8 mouse cellular contexts compared by ENCODE assay signal in the genomic region with DNA sequence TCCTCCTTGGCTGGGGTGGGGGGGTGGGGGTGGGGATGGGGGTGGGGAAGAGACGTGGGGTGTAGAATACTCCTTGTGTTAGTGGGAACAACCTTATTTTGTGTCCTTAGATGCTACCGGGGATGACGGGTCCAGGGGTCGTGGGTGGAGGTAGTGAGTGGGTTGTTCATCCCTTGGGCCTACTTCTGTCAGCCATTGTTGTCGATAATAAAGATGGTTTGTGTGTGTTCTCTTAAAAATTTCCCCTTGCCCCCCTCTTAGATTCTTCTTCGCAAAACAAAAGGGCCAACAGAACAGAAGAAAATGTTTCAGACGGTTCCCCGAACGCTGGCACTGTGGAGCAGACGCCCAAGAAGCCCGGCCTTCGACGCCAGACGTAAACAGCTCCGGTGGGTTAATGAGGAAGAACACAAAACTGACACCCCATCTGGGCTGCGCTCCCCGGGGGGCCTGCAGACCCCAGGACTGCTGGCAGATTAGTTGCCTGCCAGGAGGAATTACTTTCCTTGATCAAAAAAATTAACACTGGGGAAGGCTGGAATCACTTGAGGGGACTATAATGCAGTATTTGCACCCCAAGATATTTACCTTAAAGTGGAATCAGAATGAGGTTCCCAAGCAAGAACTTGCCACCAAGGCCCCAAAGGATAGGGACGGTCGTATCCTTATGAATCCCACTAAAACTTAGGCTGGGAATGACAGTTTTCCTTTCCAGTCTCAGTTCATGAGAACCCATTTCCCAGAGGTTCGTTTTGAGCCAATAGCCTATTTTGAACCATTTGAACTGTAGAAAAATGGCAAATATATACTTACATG. TPM values are rescaled to one million over a fixed set of nuclear protein-coding genes. Genes with fewer than 3 reads are reported as not detected.
DNase-seq lines count a peak whose midpoint lies in the region; ATAC-seq and TF ChIP-seq lines count a peak whose summit lies in the region.

No protein-coding gene starts in this region.

- WGBS in kidney, embryonic 15.5 days: 9% methylated on average over 20 of the region's 20 CpGs
- 6% methylated on average over 20 of the region's 20 CpGs for WGBS in embryonic facial prominence, embryonic 14.5 days
- 11% methylated on average over 20 of the region's 20 CpGs for WGBS in limb, embryonic 12.5 days
- under 1% methylated on average over 20 of the region's 20 CpGs for WGBS in small intestine, adult 2 months

- peak overlapping the region; percentile 78 for H3K4me3 ChIP-seq in kidney, embryonic 15.5 days (replicated peaks)
- peak overlapping the region; percentile 85 for H3K4me3 ChIP-seq in G1E (ENCODE audit: low read depth, low read length)
- peak overlapping the region; percentile 72 for H3K4me3 ChIP-seq in embryonic facial prominence, embryonic 14.5 days (ENCODE audit: low read depth, low read length)
- H3K4me3 ChIP-seq in limb, embryonic 12.5 days (replicated peaks): peak overlapping the region; percentile 83
- peak overlapping the region; percentile 82 for H3K4me3 ChIP-seq in small intestine, adult 2 months (ENCODE audit: low read depth, low read length)

- peak overlapping the region; percentile 86 for H3K9ac ChIP-seq in kidney, embryonic 15.5 days
- peak overlapping the region; percentile 88 for H3K9ac ChIP-seq in embryonic facial prominence, embryonic 14.5 days (ENCODE audit: low read depth, low read length)
- H3K9ac ChIP-seq in limb, embryonic 12.5 days (replicated peaks): peak overlapping the region; percentile 92

- DNase-seq in kidney, postnatal 14 days: no peak
- DNase-seq in G1E (ENCODE audit: low spot score): no peak
- no peak for DNase-seq in embryonic facial prominence, embryonic 14.5 days (ENCODE audit: low spot score)

- TF ChIP-seq CTCF in G1E (IDR thresholded peaks at IDR 0.05; ENCODE audit: low read depth, low read length): no peak
- no peak for TF ChIP-seq CTCF in small intestine, adult 2 months (IDR thresholded peaks at IDR 0.05; ENCODE audit: extremely low read depth, insufficient read length, insufficient replicate concordance, low read depth, low read length)

- H3K4me1 ChIP-seq in kidney, embryonic 15.5 days: peaks cover 55% of the 10 kb centered on the region
- H3K4me1 ChIP-seq in G1E (ENCODE audit: insufficient read depth, low read depth, low read length): peaks cover 52% of the 10 kb centered on the region
- peaks cover 18% of the 10 kb centered on the region for H3K4me1 ChIP-seq in embryonic facial prominence, embryonic 14.5 days (ENCODE audit: control insufficient read depth, insufficient read depth, low read length)
- peaks cover 44% of the 10 kb centered on the region for H3K4me1 ChIP-seq in limb, embryonic 12.5 days (replicated peaks)
- H3K4me1 ChIP-seq in small intestine, adult 2 months (ENCODE audit: control insufficient read depth, insufficient read depth, insufficient read length, low read length): peaks cover 4% of the 10 kb centered on the region

- H3K36me3 ChIP-seq in kidney, embryonic 15.5 days: peaks cover 6% of the 10 kb centered on the region; the same call in 1 of the 2 replicates
- H3K36me3 ChIP-seq in G1E (replicated peaks): peaks cover 14% of the 10 kb centered on the region
- H3K36me3 ChIP-seq in embryonic facial prominence, embryonic 14.5 days (ENCODE audit: control insufficient read depth, insufficient read depth, low read length): peaks cover 5% of the 10 kb centered on the region; the same call in 1 of the 2 replicates
- peaks cover 19% of the 10 kb centered on the region; the same call in 1 of the 2 replicates for H3K36me3 ChIP-seq in limb, embryonic 12.5 days
- H3K36me3 ChIP-seq in small intestine, adult 2 months (ENCODE audit: control insufficient read depth, insufficient read depth, low read length): peaks cover 8% of the 10 kb centered on the region

- no peak for TF ChIP-seq POLR2A in small intestine, adult 2 months (IDR thresholded peaks at IDR 0.05; ENCODE audit: low read depth, low read length)

- H3K9me3 ChIP-seq in kidney, embryonic 15.5 days (replicated peaks): no peaks in the 10 kb centered on the region
- no peaks in the 10 kb centered on the region for H3K9me3 ChIP-seq in G1E (replicated peaks)
- no peaks in the 10 kb centered on the region for H3K9me3 ChIP-seq in embryonic facial prominence, embryonic 14.5 days (ENCODE audit: control insufficient read depth, low read length)
- H3K9me3 ChIP-seq in limb, embryonic 12.5 days: no peaks in the 10 kb centered on the region

- no peaks in the 10 kb centered on the region for H3K27me3 ChIP-seq in kidney, embryonic 15.5 days
- no peaks in the 10 kb centered on the region for H3K27me3 ChIP-seq in G1E (ENCODE audit: insufficient read depth, low read length)
- H3K27me3 ChIP-seq in embryonic facial prominence, embryonic 14.5 days (replicated peaks; ENCODE audit: control insufficient read depth, insufficient read depth, low read length): no peaks in the 10 kb centered on the region
- H3K27me3 ChIP-seq in limb, embryonic 12.5 days: peaks cover 4% of the 10 kb centered on the region; the same call in 1 of the 2 replicates
- no peaks in the 10 kb centered on the region for H3K27me3 ChIP-seq in small intestine, adult 2 months (ENCODE audit: control insufficient read depth, insufficient read depth, low read length)

- H3K27ac ChIP-seq in kidney, embryonic 15.5 days: no peak overlapping the region
- H3K27ac ChIP-seq in embryonic facial prominence, embryonic 14.5 days (replicated peaks; ENCODE audit: low read depth, low read length): 0 out of 2 replicates have a peak overlapping the region, but pooled peaks have one; percentile 15
- H3K27ac ChIP-seq in limb, embryonic 12.5 days: peak overlapping the region; percentile 97; the same call in 1 of the 2 replicates
- peak overlapping the region; percentile 74 for H3K27ac ChIP-seq in small intestine, adult 2 months (ENCODE audit: insufficient read depth, low read depth, low read length)

- H3K4me2 ChIP-seq in kidney, embryonic 15.5 days: peak overlapping the region; percentile 87
- peak overlapping the region; percentile 92 for H3K4me2 ChIP-seq in embryonic facial prominence, embryonic 14.5 days (ENCODE audit: low read depth, low read length)
- H3K4me2 ChIP-seq in limb, embryonic 12.5 days: peak overlapping the region; percentile 93

- ATAC-seq in kidney, embryonic 15.5 days (replicated peaks; ENCODE audit: low FRiP score): no peak
- no peak for ATAC-seq in G1E (ENCODE audit: extremely low read depth, insufficient number of reproducible peaks, low FRiP score, poor library complexity, severe bottlenecking)
- ATAC-seq in embryonic facial prominence, embryonic 14.5 days (ENCODE audit: low read depth): no peak
- ATAC-seq in limb, embryonic 12.5 days (ENCODE audit: insufficient number of reproducible peaks, insufficient read depth, low FRiP score, low TSS enrichment, low read depth): no peak
- no peak for ATAC-seq in activated CD4-positive, CD25-positive, alpha-beta regulatory T cell, adult 4 months
- no peak for ATAC-seq in megakaryocyte-erythroid progenitor cell, adult 5-6 weeks (replicated peaks; ENCODE audit: low FRiP score, low TSS enrichment, poor library complexity, severe bottlenecking)

RNA-seq across cellular contexts. Expression of a gene that starts 1.7 kb away (rescaled TPM):
- polyA plus RNA-seq in kidney, embryonic 15.5 days (2015; fragmentation: Nextera tagmentation; extraction: Ambion mirVana): 15.9 and 17.6 TPM in 2 replicates
- total RNA-seq in G1E (2014; fragmentation: Nextera tagmentation): 88.0 and 88.8 TPM in 2 replicates
- total RNA-seq in G1E (2017): 79.3 and 87.1 TPM in 2 replicates
- 34.6 and 34.8 TPM in 2 replicates for polyA plus RNA-seq in G1E (2012)
- polyA plus RNA-seq in embryonic facial prominence, embryonic 14.5 days (2014; fragmentation: Nextera tagmentation; extraction: Ambion mirVana): 17.3 and 17.6 TPM in 2 replicates
- polyA plus RNA-seq in limb, embryonic 12.5 days (2016; fragmentation: Nextera tagmentation; extraction: Ambion mirVana): 18.5 and 18.8 TPM in 2 replicates
- polyA plus RNA-seq in small intestine, adult 2 months (2012; rRNA removed): 5.8 and 16.3 TPM in 2 replicates
- polyA plus RNA-seq in activated CD4-positive, CD25-positive, alpha-beta regulatory T cell, adult 4 months (2017; shearing (Covaris generic)): 10 to 100 TPM; 38.9 to 48.9 TPM
- total RNA-seq in megakaryocyte-erythroid progenitor cell, adult 5-6 weeks (2014; fragmentation: Nextera tagmentation): 17.2 and 22.1 TPM in 2 replicates
- total RNA-seq in megakaryocyte-erythroid progenitor cell, adult 5-6 weeks (2017): 34.9 and 49.3 TPM in 2 replicates

RNA-seq across cellular contexts. Expression of a gene that starts 23.5 kb away (rescaled TPM):
- 11.0 and 12.3 TPM in 2 replicates for polyA plus RNA-seq in kidney, embryonic 15.5 days (2015; fragmentation: Nextera tagmentation; extraction: Ambion mirVana)
- total RNA-seq in G1E (2014; fragmentation: Nextera tagmentation): 22.5 and 25.0 TPM in 2 replicates
- total RNA-seq in G1E (2017): 11.2 and 11.7 TPM in 2 replicates
- 2.3 and 3.5 TPM in 2 replicates for polyA plus RNA-seq in G1E (2012)
- 8.0 and 8.8 TPM in 2 replicates for polyA plus RNA-seq in embryonic facial prominence, embryonic 14.5 days (2014; fragmentation: Nextera tagmentation; extraction: Ambion mirVana)
- polyA plus RNA-seq in limb, embryonic 12.5 days (2016; fragmentation: Nextera tagmentation; extraction: Ambion mirVana): 8.3 and 8.6 TPM in 2 replicates
- polyA plus RNA-seq in small intestine, adult 2 months (2012; rRNA removed): 1.8 and 6.7 TPM in 2 replicates
- polyA plus RNA-seq in activated CD4-positive, CD25-positive, alpha-beta regulatory T cell, adult 4 months (2017; shearing (Covaris generic)): 1 to 10 TPM; 3.3 to 8.7 TPM
- total RNA-seq in megakaryocyte-erythroid progenitor cell, adult 5-6 weeks (2014; fragmentation: Nextera tagmentation): 6.5 and 6.9 TPM in 2 replicates
- total RNA-seq in megakaryocyte-erythroid progenitor cell, adult 5-6 weeks (2017): 4.5 and 7.0 TPM in 2 replicates

RNA-seq across cellular contexts. Expression of a gene that starts 59.6 kb away (rescaled TPM):
- 3.9 and 4.6 TPM in 2 replicates for polyA plus RNA-seq in kidney, embryonic 15.5 days (2015; fragmentation: Nextera tagmentation; extraction: Ambion mirVana)
- total RNA-seq in G1E (2014; fragmentation: Nextera tagmentation) (0.83 and 1.5 TPM in 2 replicates), G1E (2017) (0.98 and 0.99 TPM in 2 replicates)
- polyA plus RNA-seq in G1E (2012): 0.16 and 0.19 TPM in 2 replicates
- polyA plus RNA-seq in embryonic facial prominence, embryonic 14.5 days (2014; fragmentation: Nextera tagmentation; extraction: Ambion mirVana): 5.4 and 5.5 TPM in 2 replicates
- polyA plus RNA-seq in limb, embryonic 12.5 days (2016; fragmentation: Nextera tagmentation; extraction: Ambion mirVana): 4.5 and 5.2 TPM in 2 replicates
- polyA plus RNA-seq in small intestine, adult 2 months (2012; rRNA removed): 0.43 and 0.63 TPM in 2 replicates
- under 1 TPM; 0.09 to 0.17 TPM for polyA plus RNA-seq in activated CD4-positive, CD25-positive, alpha-beta regulatory T cell, adult 4 months (2017; shearing (Covaris generic))
- total RNA-seq in megakaryocyte-erythroid progenitor cell, adult 5-6 weeks (2014; fragmentation: Nextera tagmentation): 0.90 and 1.5 TPM in 2 replicates
- 0.66 and 0.80 TPM in 2 replicates for total RNA-seq in megakaryocyte-erythroid progenitor cell, adult 5-6 weeks (2017)
